Mouse (Mus musculus) midbrain, postnatal 0 days (tissue): ENCODE results near the gene Olfr694. TPM values are rescaled to one million over a fixed set of nuclear protein-coding genes. Genes with fewer than 3 reads are reported as not detected.
"Not testable (repeated sequence)": the region's sequence is repeated elsewhere in the genome, so short reads cannot be mapped to it uniquely, and the experiment has no call there.

Source experiments
- ATAC-seq: fragments of 200-750 bp; cut with Nextera tagmentation; 2 replicates; pipeline ENCODE4 v1.8.0; 2017; ENCODE audit warnings: moderate number of reproducible peaks, mild to moderate bottlenecking, moderate TSS enrichment, moderate library complexity; ENCODE audit not compliant: low FRiP score
- DNase-seq: peaks from one replicate; pipeline ENCODE4 v3.0.0-alpha.2; 2015; ENCODE audit warnings: low spot score
- H3K27ac ChIP-seq: fragments of 300-500 bp; sonication (generic); 2 replicates; pipeline ENCODE4 v1.5.1; 2014; ENCODE audit warnings: low read depth, mild to moderate bottlenecking, low read length, mixed read lengths
- H3K27me3 ChIP-seq: fragments of 300-500 bp; sonication (generic); 2 replicates; pipeline ENCODE4 v1.6.1; 2014; ENCODE audit warnings: low read length, control low read depth, mixed read lengths; ENCODE audit not compliant: insufficient read depth
- H3K36me3 ChIP-seq: fragments of 300-500 bp; sonication (generic); 2 replicates; pipeline ENCODE4 v1.6.1; 2014; ENCODE audit warnings: low read length, control low read depth, mixed read lengths; ENCODE audit not compliant: insufficient read depth
- H3K4me1 ChIP-seq: fragments of 300-500 bp; sonication (generic); 2 replicates; pipeline ENCODE4 v1.6.1; 2014; ENCODE audit warnings: mild to moderate bottlenecking, control low read depth, antibody characterized with exemption, low read length, mixed read lengths; ENCODE audit not compliant: insufficient read depth
- H3K4me2 ChIP-seq: fragments of 300-500 bp; sonication (generic); 2 replicates; pipeline ENCODE4 v1.6.1; 2014; ENCODE audit warnings: low read depth, mild to moderate bottlenecking, low read length, mixed read lengths; ENCODE audit not compliant: poor library complexity, severe bottlenecking
- H3K4me3 ChIP-seq: fragments of 300-500 bp; sonication (generic); 2 replicates; pipeline ENCODE4 v1.5.1; 2014; ENCODE audit warnings: low read depth, mild to moderate bottlenecking, low read length, moderate library complexity
- H3K9ac ChIP-seq: fragments of 300-500 bp; sonication (generic); replicated peaks from 2 replicates; pipeline ENCODE4 v1.6.1; 2014; ENCODE audit warnings: mild to moderate bottlenecking, low read length, moderate library complexity, mixed read lengths; ENCODE audit not compliant: poor library complexity, severe bottlenecking
- H3K9me3 ChIP-seq: fragments of 300-500 bp; sonication (generic); 2 replicates; pipeline ENCODE4 v1.6.1; 2016; ENCODE audit warnings: low read length, control low read depth
- CTCF ChIP-seq: IDR thresholded peaks from 2 replicates; pipeline ENCODE4 v1.5.1; 2016; ENCODE audit warnings: antibody characterized with exemption, mild to moderate bottlenecking
- WGBS: fragments of 180-500 bp; shearing (Covaris S2); extraction: QIAGEN DNeasy Blood & Tissue Kit; methylation state at CpG from one replicate; pipeline ENCODE4 v1.1.7; 2014; 5-methylcytosine and 5-hydroxymethylcytosine counted together
- polyA plus RNA-seq: library from polyadenylated mRNA; unstranded; fragments of >200 nt; fragmentation: Nextera tagmentation; extraction: Ambion mirVana; gene quantifications from 2 replicates; pipeline ENCODE4 v1.2.1, GENCODE M21; 2015
- total RNA-seq: library from RNA; depleted of rRNA; stranded (reverse); fragments of >200 nt; gene quantifications from 2 replicates; pipeline ENCODE4 v1.2.3, GENCODE M21; 2014; rRNA removed

Olfr694 gene
- total RNA-seq: not detected in 2 replicates
- not detected in 2 replicates for polyA plus RNA-seq

- Histone ChIP-seq H3K27me3 (no peaks in the 10 kb centered on the region), H3K9me3 (no peaks in the 10 kb centered on the region), H3K4me2 (no peak within 1 kb of the TSS), H3K4me3 (no peak within 1 kb of the TSS), H3K9ac (no peak within 1 kb of the TSS), H3K27ac (no peak within 1 kb of the TSS), H3K36me3 (no peaks in the 10 kb centered on the region), H3K4me1 (no peaks in the 10 kb centered on the region)
- TF ChIP-seq CTCF: no peak
- DNase-seq (no peak), ATAC-seq (no peak)
- WGBS: 87% methylated on average over 1 of the region's 1 CpGs
Measured at GRCm38 (mm10) chr7:106691714-106692113, at the start of gene Olfr694. TSS of gene Olfr694 (minus strand) at chr7:106691814.

- Histone ChIP-seq H3K9ac (no peak overlapping the region), H3K9me3 (no peaks in the 10 kb centered on the region), H3K27me3 (no peaks in the 10 kb centered on the region), H3K4me2 (no peak overlapping the region), H3K4me3 (no peak overlapping the region), H3K36me3 (no peaks in the 10 kb centered on the region), H3K4me1 (no peaks in the 10 kb centered on the region), H3K27ac (no peak overlapping the region)
- no peak for TF ChIP-seq CTCF
- ATAC-seq (no peak), DNase-seq (no peak)
Measured at GRCm38 (mm10) chr7:106737028-106737427, 45.4 kb upstream of the Olfr694 start.

GRCm38 (mm10) chr7:106733717-106734116 lies 42.1 kb upstream of the Olfr694 start:
- ATAC-seq: no peak
- Histone ChIP-seq H3K9me3 (0 out of 2 replicates have a peak, but pooled peaks cover 4% of the 10 kb centered on the region), H3K4me2 (no peak overlapping the region), H3K36me3 (no peaks in the 10 kb centered on the region), H3K4me3 (no peak overlapping the region), H3K27ac (no peak overlapping the region), H3K9ac (no peak overlapping the region), H3K27me3 (no peaks in the 10 kb centered on the region), H3K4me1 (no peaks in the 10 kb centered on the region)
- 76% methylated on average over 2 of the region's 2 CpGs for WGBS
- no peak for TF ChIP-seq CTCF
- no peak for DNase-seq

GRCm38 (mm10) chr7:106725654-106726053 lies 34.0 kb upstream of the Olfr694 start:
- not testable (repeated sequence) for H3K27ac ChIP-seq, H3K27me3 ChIP-seq, ATAC-seq, H3K4me1 ChIP-seq, H3K9me3 ChIP-seq, DNase-seq, H3K36me3 ChIP-seq, H3K4me2 ChIP-seq, H3K9ac ChIP-seq, H3K4me3 ChIP-seq
- 89% methylated on average over 2 of the region's 2 CpGs for WGBS

- Histone ChIP-seq H3K4me2 (no peak within 1 kb of the TSS), H3K36me3 (no peaks in the 10 kb centered on the region), H3K27me3 (no peaks in the 10 kb centered on the region), H3K4me1 (no peaks in the 10 kb centered on the region), H3K4me3 (no peak within 1 kb of the TSS), H3K9me3 (no peaks in the 10 kb centered on the region), H3K9ac (no peak within 1 kb of the TSS), H3K27ac (no peak within 1 kb of the TSS)
- ATAC-seq (no peak), DNase-seq (no peak)
- no peak for TF ChIP-seq CTCF
Measured at GRCm38 (mm10) chr7:106716296-106716695, 24.7 kb upstream of the Olfr694 start, which contains the start of gene Olfr695. TSS of gene Olfr695 (minus strand) at chr7:106716396.

- ATAC-seq (no peak), DNase-seq (no peak)
- Histone ChIP-seq H3K4me2 (no peak overlapping the region), H3K27me3 (no peaks in the 10 kb centered on the region), H3K4me3 (no peak overlapping the region), H3K4me1 (no peaks in the 10 kb centered on the region), H3K27ac (no peak overlapping the region), H3K9ac (no peak overlapping the region), H3K36me3 (no peaks in the 10 kb centered on the region), H3K9me3 (no peaks in the 10 kb centered on the region)
- TF ChIP-seq CTCF: no peak
- WGBS: 92% methylated on average over 6 of the region's 6 CpGs
Measured at GRCm38 (mm10) chr7:106711463-106711862, 19.8 kb upstream of the Olfr694 start.

- H3K27ac ChIP-seq, DNase-seq, ATAC-seq, H3K4me3 ChIP-seq, H3K27me3 ChIP-seq, H3K4me1 ChIP-seq, H3K9me3 ChIP-seq, H3K9ac ChIP-seq, H3K4me2 ChIP-seq, H3K36me3 ChIP-seq: not testable (repeated sequence)
- 81% methylated on average over 10 of the region's 10 CpGs for WGBS
Measured at GRCm38 (mm10) chr7:106707705-106708104, 16.1 kb upstream of the Olfr694 start.
